Mouse (Mus musculus) hindbrain, embryonic 14.5 days (tissue): ENCODE data around the gene Nkiras2. TPM values are rescaled to one million over a fixed set of nuclear protein-coding genes. Genes with fewer than 3 reads are reported as not detected.
"Not testable (repeated sequence)": the region's sequence is repeated elsewhere in the genome, so short reads cannot be mapped to it uniquely, and the experiment has no call there.

ENCODE experiments used
- ATAC-seq: fragments of 200-750 bp; cut with Nextera tagmentation; 2 replicates; pipeline ENCODE4 v1.8.0; 2017; ENCODE audit warnings: moderate number of reproducible peaks, mild to moderate bottlenecking, moderate TSS enrichment, moderate library complexity; ENCODE audit not compliant: low FRiP score
- DNase-seq: peaks from one replicate; pipeline ENCODE4 v3.0.0-alpha.2; 2015; ENCODE audit warnings: low spot score
- H3K27ac ChIP-seq: fragments of 300-500 bp; sonication (generic); 2 replicates; pipeline ENCODE4 v1.5.1; 2014; ENCODE audit warnings: mild to moderate bottlenecking, moderate library complexity
- H3K27me3 ChIP-seq: fragments of 300-500 bp; sonication (generic); 2 replicates; pipeline ENCODE4 v1.6.1; 2014; ENCODE audit warnings: mild to moderate bottlenecking, low read length, mixed read lengths; ENCODE audit not compliant: control insufficient read depth, insufficient read depth
- H3K36me3 ChIP-seq: fragments of 300-500 bp; sonication (generic); replicated peaks from 2 replicates; pipeline ENCODE4 v1.6.1; 2014; ENCODE audit not compliant: control insufficient read depth, insufficient read depth
- H3K4me1 ChIP-seq: fragments of 300-500 bp; sonication (generic); replicated peaks from 2 replicates; pipeline ENCODE4 v1.6.1; 2014; ENCODE audit warnings: antibody characterized with exemption, low read length, mixed read lengths; ENCODE audit not compliant: control insufficient read depth, insufficient read depth
- H3K4me2 ChIP-seq: fragments of 300-500 bp; sonication (generic); replicated peaks from 2 replicates; pipeline ENCODE4 v1.6.1; 2014; ENCODE audit warnings: mild to moderate bottlenecking, moderate library complexity
- H3K4me3 ChIP-seq: fragments of 300-500 bp; sonication (generic); replicated peaks from 2 replicates; pipeline ENCODE4 v1.5.1; 2014; ENCODE audit warnings: mild to moderate bottlenecking, low read length
- H3K9ac ChIP-seq: fragments of 300-500 bp; sonication (generic); 2 replicates; pipeline ENCODE4 v1.6.1; 2014
- H3K9me3 ChIP-seq: fragments of 300-500 bp; sonication (generic); 2 replicates; pipeline ENCODE4 v1.6.1; 2016; ENCODE audit warnings: low read length; ENCODE audit not compliant: control insufficient read depth
- WGBS: fragments of 180-500 bp; shearing (Covaris S2); extraction: QIAGEN DNeasy Blood & Tissue Kit; methylation state at CpG from one replicate; pipeline ENCODE4 v1.1.7; 2014; 5-methylcytosine and 5-hydroxymethylcytosine counted together
- polyA plus RNA-seq: library from polyadenylated mRNA; unstranded; fragments of >200 nt; fragmentation: Nextera tagmentation; extraction: Ambion mirVana; gene quantifications from 2 replicates; pipeline ENCODE4 v1.2.1, GENCODE M21; 2014

Gene Nkiras2
- polyA plus RNA-seq, 1 experiment from 2014 or later, result 103 TPM

DNA sequence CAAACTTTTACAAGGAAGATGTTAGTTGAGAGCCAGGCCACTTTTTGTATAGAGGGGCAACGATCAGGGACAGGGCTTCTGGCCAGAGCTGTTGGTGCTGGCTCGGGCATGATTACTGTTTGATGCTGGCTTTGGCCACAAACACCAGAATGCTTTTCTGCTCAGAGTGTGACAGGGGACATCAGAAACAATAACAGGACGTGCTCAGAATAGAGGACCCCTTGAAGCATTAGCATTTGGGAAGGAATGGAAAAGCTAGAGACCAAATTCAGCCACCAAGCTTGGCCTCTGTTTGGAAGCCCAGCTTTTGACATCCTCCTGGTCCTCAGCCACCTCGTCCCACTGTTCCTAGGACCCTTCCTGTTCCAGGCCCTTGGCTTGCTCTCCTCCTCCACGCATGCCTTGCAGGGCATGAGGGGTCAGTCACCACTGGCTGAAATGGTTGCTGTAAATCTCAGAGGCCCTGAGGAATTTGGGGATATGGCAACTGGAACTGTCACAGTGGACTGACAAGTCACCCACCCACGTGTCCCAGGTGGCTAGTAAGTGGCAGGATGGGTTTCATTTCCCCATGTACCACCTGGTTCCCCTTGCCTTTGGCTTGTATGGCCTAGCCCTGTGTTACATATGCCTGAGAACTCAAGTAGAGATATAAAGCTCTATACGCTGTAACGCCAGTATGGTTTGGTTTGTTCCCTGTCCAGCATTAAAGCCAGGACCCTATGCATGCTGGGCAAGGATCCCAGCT is 41.0 kb upstream of the Nkiras2 start:
- H3K9me3 ChIP-seq, result no peaks in the 10 kb centered on the region
- 72% methylated on average over 8 of the region's 8 CpGs for WGBS
- DNase-seq (no peak), ATAC-seq (no peak)
- H3K9ac ChIP-seq, result no peak overlapping the region
- no peak overlapping the region for H3K4me3 ChIP-seq
- H3K4me1 ChIP-seq, result no peaks in the 10 kb centered on the region
- no peak overlapping the region for H3K27ac ChIP-seq
- H3K4me2 ChIP-seq, result no peak overlapping the region
- peaks cover 41% of the 10 kb centered on the region for H3K36me3 ChIP-seq
- no peaks in the 10 kb centered on the region for H3K27me3 ChIP-seq

GRCm38 (mm10) chr11:100579116-100579799 is 39.8 kb upstream of the Nkiras2 start:
- ATAC-seq (no peak), DNase-seq (no peak)
- H3K27ac ChIP-seq, result no peak overlapping the region
- H3K9me3 ChIP-seq, result no peaks in the 10 kb centered on the region
- no peaks in the 10 kb centered on the region for H3K27me3 ChIP-seq
- H3K36me3 ChIP-seq, result peaks cover 54% of the 10 kb centered on the region
- H3K4me1 ChIP-seq, result no peaks in the 10 kb centered on the region
- no peak overlapping the region for H3K9ac ChIP-seq
- no peak overlapping the region for H3K4me3 ChIP-seq
- no peak overlapping the region for H3K4me2 ChIP-seq
- WGBS, result 96% methylated on average over 9 of the region's 9 CpGs

DNA sequence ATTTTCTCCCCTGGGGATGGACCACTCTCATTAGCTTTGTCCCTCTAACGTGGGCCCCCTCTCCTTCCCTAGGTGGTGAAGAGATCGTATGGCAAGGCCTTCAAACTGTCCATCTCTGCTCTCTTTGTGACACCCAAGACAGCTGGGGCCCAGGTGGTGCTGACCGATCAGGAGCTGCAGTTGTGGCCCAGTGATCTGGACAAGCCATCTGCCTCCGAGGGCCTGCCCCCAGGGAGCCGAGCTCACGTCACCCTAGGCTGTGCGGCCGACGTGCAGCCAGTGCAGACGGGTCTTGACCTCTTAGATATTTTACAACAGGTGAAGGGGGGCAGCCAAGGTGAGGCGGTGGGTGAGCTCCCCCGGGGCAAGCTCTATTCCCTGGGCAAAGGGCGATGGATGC is 38.8 kb upstream of the Nkiras2 start:
- H3K9ac ChIP-seq, result no peak overlapping the region
- H3K36me3 ChIP-seq, result peaks cover 64% of the 10 kb centered on the region
- 89% methylated on average over 13 of the region's 13 CpGs for WGBS
- ATAC-seq, result no peak
- H3K4me3 ChIP-seq, result no peak overlapping the region
- no peaks in the 10 kb centered on the region for H3K9me3 ChIP-seq
- no peak overlapping the region for H3K4me2 ChIP-seq
- no peaks in the 10 kb centered on the region for H3K27me3 ChIP-seq
- H3K4me1 ChIP-seq, result no peaks in the 10 kb centered on the region
- DNase-seq, result no peak
- no peak overlapping the region for H3K27ac ChIP-seq

DNA sequence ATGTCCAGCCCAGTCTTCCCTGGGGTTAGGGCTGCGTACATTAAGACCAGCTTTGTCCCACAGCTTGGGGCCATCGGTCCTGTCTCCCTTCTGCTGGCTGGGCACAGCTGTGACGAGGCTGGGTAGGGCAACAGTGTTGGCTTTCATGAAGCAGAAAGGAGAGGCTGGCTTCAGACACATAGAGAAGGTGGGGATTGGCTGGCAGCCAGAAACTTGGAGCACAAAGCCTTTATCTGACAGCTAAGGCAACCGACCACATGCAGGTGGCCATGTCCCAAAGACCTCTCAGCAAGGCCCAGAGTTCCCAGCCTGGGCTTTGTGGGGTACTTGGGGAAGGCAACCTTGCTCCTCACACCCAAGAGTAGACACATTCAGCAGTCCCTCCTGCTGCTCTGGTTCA is 37.3 kb upstream of the Nkiras2 start:
- DNase-seq (peak; percentile 25), ATAC-seq (peak; percentile 31; the same call in 1 of the 2 replicates)
- Histone ChIP-seq H3K27ac (no peak overlapping the region), H3K4me2 (no peak overlapping the region), H3K4me1 (no peaks in the 10 kb centered on the region), H3K27me3 (no peaks in the 10 kb centered on the region), H3K4me3 (no peak overlapping the region), H3K9ac (no peak overlapping the region), H3K36me3 (peaks cover 78% of the 10 kb centered on the region), H3K9me3 (no peaks in the 10 kb centered on the region)
- 51% methylated on average over 4 of the region's 4 CpGs for WGBS

GRCm38 (mm10) chr11:100582413-100582812 is 36.6 kb upstream of the Nkiras2 start:
- H3K4me2 ChIP-seq, H3K9ac ChIP-seq, H3K27ac ChIP-seq, H3K27me3 ChIP-seq, ATAC-seq, DNase-seq, H3K4me1 ChIP-seq, H3K4me3 ChIP-seq, H3K9me3 ChIP-seq: not testable (repeated sequence)
- WGBS, result 97% methylated on average over 1 of the region's 1 CpGs
- H3K36me3 ChIP-seq, result peaks cover 85% of the 10 kb centered on the region

DNA sequence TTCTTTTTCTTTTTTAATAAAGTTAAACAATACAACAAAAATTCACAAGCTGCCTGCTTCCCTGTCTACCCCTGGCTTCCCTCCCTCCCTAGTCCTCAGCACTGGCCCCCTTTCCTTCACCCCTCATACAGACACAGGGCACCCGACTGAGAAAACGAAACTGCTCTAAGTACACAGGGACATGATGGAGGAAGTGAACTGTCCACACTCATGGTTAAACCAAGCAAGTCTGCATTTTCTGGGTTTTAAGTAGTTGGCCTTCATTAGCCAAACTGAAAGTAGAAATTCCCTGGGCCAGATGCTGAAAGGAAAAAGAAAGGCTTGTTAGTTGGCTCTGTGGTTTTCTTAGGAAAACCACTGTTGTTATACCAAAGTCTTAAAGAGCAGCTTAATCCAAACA is 36.2 kb upstream of the Nkiras2 start:
- ATAC-seq (no peak), DNase-seq (no peak)
- no peak overlapping the region for H3K27ac ChIP-seq
- H3K27me3 ChIP-seq, result no peaks in the 10 kb centered on the region
- H3K4me3 ChIP-seq, result no peak overlapping the region
- no peak overlapping the region for H3K4me2 ChIP-seq
- 97% methylated on average over 2 of the region's 2 CpGs for WGBS
- no peaks in the 10 kb centered on the region for H3K9me3 ChIP-seq
- H3K36me3 ChIP-seq, result peaks cover 89% of the 10 kb centered on the region
- no peaks in the 10 kb centered on the region for H3K4me1 ChIP-seq
- no peak overlapping the region for H3K9ac ChIP-seq

DNA sequence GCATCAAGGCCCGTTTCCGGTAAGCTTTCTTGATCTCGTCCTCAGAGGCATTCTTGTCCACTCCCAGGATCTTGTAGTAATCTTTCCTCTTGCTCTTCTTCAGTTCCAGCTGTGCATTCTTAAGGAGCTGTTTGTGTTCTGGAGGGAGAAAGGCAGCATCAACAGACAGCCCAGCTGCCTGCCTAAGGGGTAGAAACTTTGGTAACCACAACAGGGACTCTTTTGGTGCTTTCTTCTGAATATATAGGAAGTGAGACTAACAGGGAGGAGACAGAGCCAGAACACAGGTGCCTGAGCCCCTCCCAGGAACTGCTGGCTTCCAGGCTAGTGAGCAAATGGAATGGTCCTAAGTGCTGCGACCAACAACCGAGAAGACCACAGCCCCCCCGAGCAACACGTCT is 34.5 kb upstream of the Nkiras2 start:
- WGBS, result 87% methylated on average over 7 of the region's 7 CpGs
- H3K9ac ChIP-seq, result no peak overlapping the region
- H3K4me1 ChIP-seq, result no peaks in the 10 kb centered on the region
- H3K4me3 ChIP-seq, result no peak overlapping the region
- H3K27me3 ChIP-seq, result no peaks in the 10 kb centered on the region
- H3K9me3 ChIP-seq, result no peaks in the 10 kb centered on the region
- ATAC-seq, result no peak
- H3K36me3 ChIP-seq, result peaks cover 91% of the 10 kb centered on the region
- no peak overlapping the region for H3K4me2 ChIP-seq
- no peak overlapping the region for H3K27ac ChIP-seq
- no peak for DNase-seq

DNA sequence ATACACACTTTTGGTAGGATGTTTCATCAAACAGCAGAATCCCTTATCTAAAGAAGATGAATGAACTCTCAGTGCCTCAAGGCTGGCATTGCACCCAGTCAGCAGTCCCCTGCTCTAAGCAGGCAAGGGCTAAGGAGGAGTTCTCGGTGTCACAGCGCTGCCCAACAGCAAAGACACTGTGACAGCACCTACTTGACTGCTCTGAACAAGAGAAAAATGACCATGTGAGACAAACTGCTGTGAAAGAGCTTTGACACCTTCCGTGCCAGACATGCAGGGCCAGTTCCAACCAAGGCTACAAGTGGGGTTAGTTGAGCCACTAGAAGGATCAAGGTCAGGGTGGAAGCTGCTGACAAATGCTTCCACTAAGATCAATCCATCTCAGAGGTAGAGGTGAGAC is 33.9 kb upstream of the Nkiras2 start:
- Histone ChIP-seq H3K27me3 (no peaks in the 10 kb centered on the region), H3K4me3 (no peak overlapping the region), H3K9me3 (no peaks in the 10 kb centered on the region), H3K36me3 (peaks cover 93% of the 10 kb centered on the region), H3K4me2 (no peak overlapping the region), H3K27ac (no peak overlapping the region), H3K9ac (no peak overlapping the region), H3K4me1 (no peaks in the 10 kb centered on the region)
- DNase-seq (no peak), ATAC-seq (no peak)
- 93% methylated on average over 3 of the region's 3 CpGs for WGBS

DNA sequence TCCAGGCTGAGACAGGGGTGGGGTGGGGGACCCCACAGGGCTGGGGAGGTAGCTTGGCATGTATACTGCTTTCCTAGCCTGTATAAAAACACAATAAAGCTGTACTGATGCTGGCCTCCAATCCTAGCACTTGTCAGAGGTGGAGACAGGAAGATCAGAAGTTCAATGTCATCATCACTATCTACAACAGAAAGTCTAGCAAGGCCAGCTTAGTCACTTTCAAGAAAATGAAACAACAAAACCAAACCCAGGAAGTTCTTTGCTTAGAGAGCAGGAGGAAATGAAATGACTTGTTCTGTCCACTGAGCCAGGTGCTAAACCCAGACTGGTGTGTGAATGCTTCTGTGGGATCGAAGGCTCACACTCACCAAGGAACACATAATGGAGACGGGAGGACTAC is 30.6 kb upstream of the Nkiras2 start:
- H3K9ac ChIP-seq, result no peak overlapping the region
- H3K36me3 ChIP-seq, result peaks cover 99% of the 10 kb centered on the region
- no peak overlapping the region for H3K4me2 ChIP-seq
- ATAC-seq, result no peak
- H3K4me1 ChIP-seq, result no peaks in the 10 kb centered on the region
- no peaks in the 10 kb centered on the region for H3K27me3 ChIP-seq
- no peaks in the 10 kb centered on the region for H3K9me3 ChIP-seq
- 97% methylated on average over 2 of the region's 2 CpGs for WGBS
- DNase-seq, result no peak
- H3K4me3 ChIP-seq, result no peak overlapping the region
- H3K27ac ChIP-seq, result no peak overlapping the region
